ENCODE assay signal across 31 mouse cellular contexts in genomic region chr17:90032416-90032815, GRCm38 (mm10).
"Had no signal": no experiment of that assay in that cellular context is flagged by ENCODE, and none has a peak within 500 bp of the region (broad histone marks: within the 10 kb centered on the region; RNA-seq: fewer than 3 reads in every experiment).

No protein-coding gene starts in this region.

- H3K27ac ChIP-seq: limb, embryonic 10.5 days; limb, embryonic 12.5 days; limb, embryonic 13.5 days; limb, embryonic 15.5 days; liver, embryonic 12.5 days; liver, embryonic 13.5 days; liver, embryonic 14.5 days; liver, embryonic 15.5 days; lung, embryonic 15.5 days; macrophage; midbrain, embryonic 10.5 days; midbrain, embryonic 12.5 days; midbrain, embryonic 13.5 days; midbrain, embryonic 15.5 days; neural tube, embryonic 12.5 days; neural tube, embryonic 13.5 days had no signal

- H3K4me3 ChIP-seq: limb, embryonic 10.5 days; limb, embryonic 12.5 days; limb, embryonic 13.5 days; limb, embryonic 15.5 days; liver, embryonic 12.5 days; liver, embryonic 13.5 days; liver, embryonic 15.5 days; lung, embryonic 15.5 days; megakaryocyte, embryonic 14.5 days; midbrain, embryonic 10.5 days; midbrain, embryonic 12.5 days; midbrain, embryonic 13.5 days; midbrain, embryonic 15.5 days; myocyte; neural tube, embryonic 12.5 days; neural tube, embryonic 13.5 days had no signal

- DNase-seq: left cerebral cortex, postnatal 4 days; liver; liver, embryonic 13.5 days; liver, postnatal 0 days; lung, adult 18-20 months; lung, adult 2 months; lung, embryonic 14.5 days; lung, postnatal 10 days; lung, postnatal 14 days; lung, postnatal 36 days; lung, postnatal 4 days; midbrain, embryonic 14.5 days had no signal

- H3K36me3 ChIP-seq: limb, embryonic 10.5 days; limb, embryonic 12.5 days; limb, embryonic 13.5 days; limb, embryonic 15.5 days; liver, embryonic 12.5 days; liver, embryonic 13.5 days; liver, embryonic 15.5 days; lung, embryonic 15.5 days; midbrain, embryonic 10.5 days; midbrain, embryonic 12.5 days; midbrain, embryonic 15.5 days; neural tube, embryonic 12.5 days; neural tube, embryonic 13.5 days had no signal

- H3K9me3 ChIP-seq: limb, embryonic 10.5 days; limb, embryonic 12.5 days; limb, embryonic 13.5 days; limb, embryonic 15.5 days; liver, embryonic 12.5 days; liver, embryonic 13.5 days; liver, embryonic 15.5 days; lung, embryonic 15.5 days; midbrain, embryonic 10.5 days; midbrain, embryonic 12.5 days; midbrain, embryonic 13.5 days; midbrain, embryonic 15.5 days; neural tube, embryonic 12.5 days; neural tube, embryonic 13.5 days had no signal

- H3K4me1 ChIP-seq: limb, embryonic 10.5 days; limb, embryonic 12.5 days; limb, embryonic 13.5 days; limb, embryonic 15.5 days; liver, embryonic 12.5 days; liver, embryonic 13.5 days; liver, embryonic 15.5 days; lung, embryonic 15.5 days; megakaryocyte, embryonic 14.5 days; midbrain, embryonic 10.5 days; midbrain, embryonic 12.5 days; midbrain, embryonic 13.5 days; midbrain, embryonic 15.5 days; neural tube, embryonic 12.5 days; neural tube, embryonic 13.5 days had no signal

- H3K4me2 ChIP-seq: limb, embryonic 12.5 days; limb, embryonic 13.5 days; limb, embryonic 15.5 days; liver, embryonic 11.5 days; liver, embryonic 12.5 days; liver, embryonic 13.5 days; liver, embryonic 15.5 days; lung, embryonic 14.5 days; lung, embryonic 15.5 days; midbrain, embryonic 12.5 days; midbrain, embryonic 13.5 days; midbrain, embryonic 15.5 days; neural tube, embryonic 12.5 days; neural tube, embryonic 13.5 days had no signal

- ATAC-seq: liver, embryonic 12.5 days; liver, postnatal 0 days; lung, postnatal 0 days; midbrain, embryonic 13.5 days; midbrain, embryonic 15.5 days had no signal

- H3K27me3 ChIP-seq: limb, embryonic 12.5 days; limb, embryonic 13.5 days; limb, embryonic 15.5 days; liver, embryonic 12.5 days; liver, embryonic 13.5 days; liver, embryonic 15.5 days; lung, embryonic 15.5 days; megakaryocyte, embryonic 14.5 days; midbrain, embryonic 12.5 days; midbrain, embryonic 13.5 days; midbrain, embryonic 15.5 days; neural tube, embryonic 12.5 days; neural tube, embryonic 13.5 days had no signal

- H3K9ac ChIP-seq: limb, embryonic 12.5 days; limb, embryonic 13.5 days; limb, embryonic 15.5 days; liver, embryonic 12.5 days; liver, embryonic 13.5 days; liver, embryonic 14.5 days; liver, embryonic 15.5 days; liver, postnatal 0 days; lung, embryonic 14.5 days; lung, embryonic 15.5 days; midbrain, embryonic 12.5 days; midbrain, embryonic 13.5 days; midbrain, embryonic 15.5 days; neural tube, embryonic 12.5 days; neural tube, embryonic 13.5 days had no signal
